Mouse (Mus musculus) adrenal gland, postnatal 25 days (tissue): ENCODE measurements around the gene Tfap2b. TPM values are rescaled to one million over a fixed set of nuclear protein-coding genes. Genes with fewer than 3 reads are reported as not detected.

ENCODE experiments used
- DNase-seq: peaks from one replicate; pipeline ENCODE4 v3.0.0; 2021; ENCODE audit warnings: mixed read lengths
- long read RNA-seq: library from polyadenylated mRNA; stranded (forward); transcript quantifications from one replicate; pipeline ENCODE4 v2.0.0, GENCODE M21; 2021
- total RNA-seq: library from RNA; stranded (reverse); gene quantifications from 2 replicates; pipeline ENCODE4 v1.2.3, GENCODE M21; 2021

The Tfap2b gene
- total RNA-seq: 8.6 and 11.0 TPM in 2 replicates
- long read RNA-seq, full-length matches to known transcripts: 4 of 6 reads
- long read RNA-seq, partial matches to known transcripts: 1 of 6 reads
- long read RNA-seq, other reads (novel, unspliced or antisense): 1 of 6 reads

DNA sequence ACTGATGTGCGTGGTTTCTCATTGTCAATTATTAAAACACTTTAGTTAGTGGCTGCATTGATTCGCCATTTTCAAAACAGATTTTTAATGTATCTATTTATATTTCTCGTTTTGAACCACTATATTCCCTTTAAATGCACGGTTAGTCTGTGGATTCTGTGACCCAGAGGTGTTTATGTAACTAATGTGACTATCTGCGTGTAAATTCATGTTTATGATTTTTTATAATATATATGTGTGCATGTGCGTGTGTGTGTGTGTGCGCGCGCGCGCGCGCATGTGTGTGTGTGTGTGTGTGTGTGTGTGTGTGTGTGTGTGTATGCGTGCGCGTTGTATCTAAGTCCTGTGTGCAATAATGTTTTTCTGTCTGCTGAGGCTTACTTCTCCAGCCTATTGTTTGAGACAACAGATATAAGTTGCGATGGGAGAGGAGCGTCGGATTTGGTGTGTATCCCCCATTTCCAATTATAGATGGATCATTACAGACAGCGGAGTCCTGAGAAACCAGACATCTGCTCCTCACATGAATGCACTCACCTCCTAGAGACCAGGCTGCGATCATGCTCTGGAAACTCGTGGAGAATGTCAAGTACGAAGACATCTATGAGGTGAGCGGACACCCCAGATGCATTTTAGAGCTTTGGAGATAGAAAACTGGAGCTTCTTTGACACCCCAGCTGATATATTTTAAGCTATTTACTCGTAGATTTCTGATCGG, at the start of gene Tfap2b:
Tfap2b (plus strand) TSS at position 274 of the 718 bp plus-strand sequence.
- DNase-seq: no peak

DNA sequence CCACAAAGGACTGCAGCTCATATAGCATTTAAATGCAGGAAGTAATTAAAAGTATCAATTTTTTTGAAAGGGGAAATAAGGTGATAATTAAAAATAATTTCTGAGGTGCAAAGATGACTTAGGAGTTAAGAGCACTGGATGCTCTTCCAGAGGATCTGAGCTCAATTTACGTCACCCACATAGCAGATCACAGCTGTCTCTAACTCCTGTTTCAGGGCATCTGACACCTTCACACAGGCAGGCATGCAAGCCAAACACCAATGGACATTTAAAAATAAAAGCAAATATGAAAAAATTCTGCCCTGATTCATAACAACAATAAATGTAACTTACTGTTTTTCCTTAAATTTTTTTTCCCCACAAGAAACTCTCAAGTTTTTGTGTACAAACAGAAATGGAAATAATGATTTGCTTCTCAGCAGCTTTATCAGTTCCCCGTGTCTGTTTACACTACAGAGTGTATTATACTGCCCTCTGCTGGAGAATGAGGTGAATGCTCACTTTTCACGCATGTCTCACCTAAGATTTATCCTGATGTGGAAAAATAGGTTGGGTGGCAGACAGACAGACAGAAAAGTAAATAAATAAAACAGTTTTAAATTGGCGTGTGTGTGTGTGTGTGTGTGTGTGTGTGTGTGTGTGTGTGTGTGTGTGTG, 29.8 kb upstream of the Tfap2b start:
- no peak for DNase-seq

DNA sequence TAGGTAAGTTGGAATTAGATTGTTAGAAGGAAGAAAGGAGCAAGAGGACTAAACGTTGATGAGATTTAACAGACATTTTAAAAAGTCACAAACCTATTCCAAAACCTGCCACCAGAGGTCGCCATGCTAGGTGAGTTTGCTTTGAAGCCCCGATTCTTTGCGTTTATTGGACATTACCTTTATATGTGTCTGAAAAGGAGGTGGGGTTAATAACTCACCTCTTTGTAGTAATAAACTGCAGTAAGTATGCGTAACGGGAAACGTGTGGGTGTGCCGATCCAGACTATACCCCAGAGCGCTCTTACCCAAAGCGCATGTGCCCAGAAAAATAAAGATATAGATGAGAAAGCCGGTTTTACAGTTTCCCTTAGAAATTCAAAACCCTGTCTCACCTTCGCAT, 3.1 kb upstream of the Tfap2b start:
- peak; percentile 29 for DNase-seq

DNA sequence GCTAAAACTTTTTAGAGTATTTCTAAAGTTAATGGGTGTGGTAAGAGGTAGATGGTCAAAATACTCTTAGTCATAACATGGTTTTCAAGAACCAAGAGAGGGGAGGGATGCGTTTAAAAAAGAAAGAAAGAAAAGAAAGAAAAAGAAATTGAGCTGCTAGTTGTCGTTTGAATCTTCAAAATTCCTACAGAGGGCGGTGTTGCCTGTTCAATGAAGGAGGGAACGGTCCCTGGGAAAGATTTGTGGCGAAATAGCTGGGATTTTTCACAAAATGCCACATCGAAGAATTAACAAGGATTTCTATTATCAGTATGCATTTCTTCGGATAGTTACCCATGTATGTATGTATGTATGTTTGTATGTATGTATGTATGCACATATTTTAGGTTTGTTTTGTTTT, 2.5 kb upstream of the Tfap2b start:
- DNase-seq: no peak

DNA sequence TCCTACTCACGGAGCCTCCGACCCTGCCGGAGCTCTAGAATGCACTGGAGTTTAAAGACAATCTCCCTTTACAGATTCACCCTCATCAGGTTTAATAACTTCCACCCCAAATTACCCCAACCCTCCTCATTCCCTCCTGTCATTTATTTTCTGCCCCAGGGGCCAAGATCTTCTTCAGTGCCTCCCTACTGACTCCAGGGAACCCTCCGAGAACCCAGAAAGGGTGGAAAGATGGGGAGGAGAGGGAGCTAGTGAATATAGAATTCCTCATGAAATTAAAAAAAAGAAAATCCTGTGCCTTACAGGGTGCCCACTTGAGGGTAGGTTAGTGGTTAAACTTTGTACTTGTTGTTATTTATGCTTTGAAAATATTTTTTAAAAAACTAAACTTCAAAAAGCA, 1.1 kb upstream of the Tfap2b start:
- DNase-seq: no peak

DNA sequence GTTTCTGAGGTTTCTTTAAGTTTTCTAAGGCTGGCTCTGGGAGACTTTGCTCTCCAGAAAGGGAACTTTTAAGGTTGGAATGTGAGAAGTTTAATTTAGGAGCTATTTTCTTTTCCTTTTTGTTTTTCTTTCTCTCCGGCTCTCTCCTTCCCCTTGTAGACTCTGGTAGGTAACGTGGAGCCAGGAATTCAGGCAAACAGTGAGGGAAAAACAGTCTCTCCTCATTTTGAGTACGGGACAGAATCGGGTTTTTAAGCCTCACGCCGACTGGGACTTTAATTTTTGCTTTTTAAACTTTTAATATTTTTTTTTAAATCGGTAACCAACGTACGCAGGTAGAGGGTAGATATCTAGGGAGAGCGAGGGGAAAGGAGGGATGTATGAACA, 638 bp downstream of the Tfap2b start:
- no peak for DNase-seq

DNA sequence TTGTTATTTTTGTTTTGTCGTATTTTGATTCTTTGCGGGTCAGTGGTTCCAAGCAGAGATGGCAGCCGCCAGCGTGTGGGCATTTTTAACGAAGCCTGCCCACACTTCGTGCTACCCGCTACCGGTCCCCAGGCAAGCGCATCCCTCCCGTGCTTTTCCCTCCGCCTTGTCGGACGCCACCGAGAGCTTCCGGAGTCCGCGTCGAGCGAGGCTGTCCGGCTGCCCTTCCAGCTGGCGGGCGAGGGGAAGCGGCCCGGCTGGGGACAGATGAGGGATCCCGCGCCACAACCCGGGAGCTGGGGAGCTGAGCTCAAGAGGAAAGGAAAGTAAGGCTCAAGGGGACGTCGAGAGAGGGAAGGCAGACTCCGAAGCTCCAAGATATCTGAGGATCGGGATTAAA, 1.1 kb downstream of the Tfap2b start:
- no peak for DNase-seq

DNA sequence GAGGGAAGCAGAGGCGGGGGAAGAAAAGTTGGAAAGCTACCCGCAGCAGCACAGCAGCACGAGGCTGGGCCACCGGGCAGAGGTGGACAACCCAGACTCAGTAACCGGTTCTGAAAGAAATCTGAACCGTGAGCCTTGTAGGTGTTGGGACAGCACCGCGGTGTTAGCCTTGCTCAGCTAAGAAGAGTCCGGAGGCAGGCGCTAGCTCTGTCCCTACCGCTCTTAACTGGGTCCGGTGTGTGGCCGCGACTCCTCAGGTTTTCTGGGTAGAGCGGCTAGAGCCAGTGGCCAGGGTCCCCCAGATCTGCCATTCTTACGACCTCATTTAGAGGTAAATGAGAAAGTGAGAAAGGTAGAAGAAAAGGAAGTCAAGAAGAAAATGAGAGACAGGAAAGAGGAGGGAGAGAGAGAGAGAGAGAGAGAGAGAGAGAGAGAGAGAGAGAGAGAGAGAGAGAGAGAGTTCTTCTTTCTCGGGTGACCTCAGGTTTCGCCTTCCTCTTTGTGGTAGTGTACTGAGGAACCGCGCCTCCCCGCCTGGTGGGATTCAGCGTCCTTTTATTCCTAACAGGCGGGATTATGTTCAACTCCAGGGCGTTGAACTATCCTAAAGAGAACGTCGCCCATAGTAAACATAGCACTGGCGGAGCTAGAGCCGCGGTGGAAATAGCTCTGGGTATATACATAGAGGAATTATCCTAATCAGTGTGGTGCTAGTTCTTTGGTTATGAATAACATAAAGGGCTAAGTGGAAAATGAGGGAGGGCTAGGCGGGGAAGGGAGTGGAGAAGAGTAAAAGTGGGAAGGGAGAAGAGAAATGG, 1.7 kb downstream of the Tfap2b start:
- no peak for DNase-seq

DNA sequence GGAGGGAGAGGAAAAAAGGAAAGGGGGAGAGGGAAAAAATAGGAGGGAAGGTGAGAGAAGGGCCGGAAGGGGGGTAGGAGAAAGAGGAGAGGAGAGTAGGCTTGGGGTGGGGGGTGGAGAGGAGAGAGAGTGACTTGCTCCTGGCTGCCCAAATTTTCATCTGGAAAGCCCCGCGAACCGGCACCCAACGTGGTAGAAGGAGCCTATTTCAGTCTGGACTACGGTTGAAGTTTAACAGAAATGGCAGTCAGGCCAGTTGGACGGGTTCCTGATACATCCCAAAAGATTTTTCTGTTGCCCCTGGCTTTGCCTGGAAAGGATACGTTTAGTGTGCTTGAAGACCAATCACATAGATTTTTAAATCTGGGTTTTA, 2.3 kb downstream of the Tfap2b start:
- no peak for DNase-seq

DNA sequence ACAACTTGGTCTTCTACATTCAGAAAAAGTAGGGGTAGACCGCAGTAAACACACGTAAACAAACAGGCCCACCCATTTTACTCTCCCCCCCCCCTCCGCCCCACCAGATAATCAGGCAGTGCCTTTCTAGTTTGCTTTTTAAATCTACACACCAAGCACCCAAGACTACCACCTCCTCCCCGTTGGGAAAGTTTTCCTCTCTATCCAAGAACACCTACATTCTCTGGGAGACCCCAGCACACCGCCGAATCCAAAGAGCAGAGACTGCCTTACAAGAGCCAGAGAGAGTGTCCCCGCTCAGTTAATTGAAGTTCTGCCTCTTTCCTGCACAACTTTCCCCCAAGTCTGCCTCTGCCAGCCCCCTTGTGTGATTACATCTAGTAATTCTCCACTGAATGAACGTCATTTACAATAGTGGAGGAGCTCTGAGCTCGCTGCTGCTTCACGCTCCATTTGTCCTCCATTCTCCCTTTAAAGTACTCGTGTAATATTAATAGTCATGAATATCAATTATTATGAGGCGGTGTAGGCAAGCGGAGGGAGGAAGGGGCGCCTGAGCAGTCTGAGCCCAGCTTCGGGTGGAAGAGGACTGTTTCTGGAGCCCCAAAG, 2.9 kb downstream of the Tfap2b start:
- DNase-seq: no peak

DNA sequence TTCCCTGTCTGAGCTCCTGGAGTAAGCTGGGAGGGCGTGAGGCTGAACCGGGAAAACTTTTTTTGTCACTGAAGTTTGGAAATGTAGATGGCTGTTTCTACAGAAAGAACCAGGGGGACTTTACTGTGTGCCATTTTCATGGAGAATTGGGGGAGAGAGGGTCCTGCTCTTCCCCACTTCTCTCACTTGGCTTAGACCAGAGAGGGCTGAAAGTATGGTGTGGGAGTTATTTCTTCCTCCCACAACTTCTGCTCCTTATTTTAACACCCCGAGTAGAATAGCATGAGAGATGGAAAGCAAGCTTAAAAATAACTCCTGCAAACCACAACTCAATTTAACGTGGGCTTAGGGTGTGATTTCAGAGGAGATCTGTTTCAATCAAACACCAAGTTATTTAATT, 4.0 kb downstream of the Tfap2b start:
- DNase-seq: no peak

DNA sequence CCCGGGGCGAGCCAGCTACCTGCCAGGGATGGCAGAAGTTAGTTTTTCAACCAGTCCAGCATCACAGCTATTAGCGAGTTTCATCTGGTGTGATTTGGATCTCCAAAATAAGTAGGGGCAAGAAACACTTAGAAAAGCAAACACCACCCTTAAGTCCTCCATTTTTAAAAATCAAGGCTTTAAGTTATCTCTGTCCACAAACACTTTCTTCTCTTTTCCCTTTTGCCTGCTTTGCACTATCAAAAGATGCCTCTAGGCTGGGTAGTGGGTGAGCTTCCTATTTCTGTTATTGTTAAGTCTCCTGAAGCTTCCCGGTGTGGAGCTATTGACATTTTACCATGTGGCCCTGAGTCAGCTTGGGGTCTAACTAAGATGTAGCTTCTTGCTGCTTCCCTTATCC, 4.5 kb downstream of the Tfap2b start:
- no peak for DNase-seq

DNA sequence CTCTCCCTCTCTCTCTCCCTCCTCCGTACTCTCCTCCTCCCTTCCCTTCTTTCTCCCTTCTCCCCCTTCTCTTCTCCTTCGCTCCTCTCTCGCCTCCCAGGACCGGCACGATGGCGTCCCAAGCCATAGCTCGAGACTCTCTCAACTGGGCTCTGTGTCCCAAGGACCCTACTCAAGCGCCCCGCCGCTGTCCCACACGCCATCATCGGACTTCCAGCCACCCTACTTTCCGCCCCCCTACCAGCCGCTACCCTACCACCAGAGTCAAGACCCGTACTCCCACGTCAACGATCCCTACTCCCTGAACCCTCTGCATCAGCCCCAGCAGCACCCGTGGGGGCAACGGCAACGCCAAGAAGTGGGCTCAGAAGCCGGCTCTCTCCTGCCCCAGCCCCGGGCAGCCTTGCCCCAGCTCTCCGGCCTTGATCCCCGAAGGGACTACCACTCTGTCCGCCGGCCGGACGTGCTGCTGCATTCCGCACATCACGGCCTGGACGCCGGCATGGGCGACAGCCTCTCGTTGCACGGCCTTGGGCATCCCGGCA, 5.2 kb downstream of the Tfap2b start:
- no peak for DNase-seq

DNA sequence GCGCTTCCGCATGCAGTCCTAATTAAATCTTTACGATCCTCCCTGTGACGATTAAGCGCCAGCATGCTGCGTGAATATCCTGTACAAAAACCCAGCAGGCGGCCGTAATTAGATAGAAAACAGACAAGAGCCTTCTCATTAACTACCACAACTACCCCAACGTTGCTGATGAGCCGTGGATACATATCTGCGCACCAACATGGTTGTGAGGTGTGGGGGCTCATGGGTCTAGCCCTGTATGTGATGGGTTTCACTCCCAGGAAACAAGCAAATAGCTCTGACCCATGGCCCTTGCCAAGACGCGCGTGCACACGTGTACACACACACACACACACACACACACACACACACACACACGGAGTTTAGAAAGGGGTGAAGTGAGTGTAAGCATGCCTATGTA, 8.7 kb downstream of the Tfap2b start:
- no peak for DNase-seq

DNA sequence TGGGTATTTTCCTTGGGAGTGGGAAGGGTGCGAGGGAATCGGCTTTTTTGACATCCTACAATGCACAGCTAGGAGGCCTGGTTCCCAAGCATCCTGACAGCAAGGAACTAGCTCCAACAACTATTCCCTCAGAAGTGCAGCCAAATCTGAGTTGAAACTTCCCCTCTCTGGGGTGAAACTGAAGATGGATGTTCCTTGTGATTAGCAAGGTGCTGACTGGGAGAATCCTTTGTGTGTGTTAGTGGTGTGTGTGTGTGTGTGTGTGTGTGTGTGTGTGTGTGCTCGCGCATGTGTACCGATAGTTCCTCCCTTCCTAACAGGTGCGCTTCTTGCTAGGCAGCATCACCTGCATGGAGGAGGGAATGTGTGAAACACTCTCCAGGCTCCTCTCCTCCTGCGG, 9.5 kb downstream of the Tfap2b start:
- no peak for DNase-seq

DNA sequence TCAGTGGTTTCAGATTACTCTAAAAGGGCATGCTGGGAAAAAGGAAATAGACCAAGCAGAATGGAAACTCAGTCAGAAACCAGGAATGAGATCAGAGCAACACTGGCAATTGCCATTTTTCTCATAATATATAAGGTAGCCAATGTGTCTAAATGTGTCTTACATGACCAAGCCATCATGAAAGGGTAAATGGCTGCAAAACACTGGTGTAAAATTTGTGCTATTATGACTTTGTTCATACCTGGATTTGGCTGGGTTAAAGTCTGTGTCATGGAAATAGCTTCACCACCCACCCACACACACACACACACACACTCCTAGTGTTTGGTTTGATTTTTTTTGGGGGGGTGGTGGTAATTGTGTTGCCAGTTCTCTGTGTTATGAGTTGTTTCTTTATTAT, 10.7 kb downstream of the Tfap2b start:
- DNase-seq: no peak

DNA sequence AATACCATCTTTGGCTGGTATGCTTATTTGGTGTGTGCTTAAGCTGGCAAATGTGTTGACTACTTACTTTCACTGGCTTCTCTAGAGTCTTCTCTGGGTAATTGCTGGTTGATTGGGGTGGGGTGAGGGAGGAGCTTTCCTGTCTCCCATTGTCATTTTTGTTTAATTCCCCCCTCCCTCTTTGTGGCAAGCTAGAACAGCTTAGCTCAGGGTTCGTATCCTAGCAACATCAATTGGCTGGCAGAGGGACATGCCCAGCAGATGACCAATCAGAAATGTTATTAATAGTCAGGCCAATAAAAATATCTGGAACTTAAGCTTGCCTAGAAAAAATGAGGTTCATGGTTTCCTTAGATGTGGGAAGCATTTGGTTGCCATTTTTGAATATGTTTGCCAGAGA, 11.8 kb downstream of the Tfap2b start:
- no peak for DNase-seq

DNA sequence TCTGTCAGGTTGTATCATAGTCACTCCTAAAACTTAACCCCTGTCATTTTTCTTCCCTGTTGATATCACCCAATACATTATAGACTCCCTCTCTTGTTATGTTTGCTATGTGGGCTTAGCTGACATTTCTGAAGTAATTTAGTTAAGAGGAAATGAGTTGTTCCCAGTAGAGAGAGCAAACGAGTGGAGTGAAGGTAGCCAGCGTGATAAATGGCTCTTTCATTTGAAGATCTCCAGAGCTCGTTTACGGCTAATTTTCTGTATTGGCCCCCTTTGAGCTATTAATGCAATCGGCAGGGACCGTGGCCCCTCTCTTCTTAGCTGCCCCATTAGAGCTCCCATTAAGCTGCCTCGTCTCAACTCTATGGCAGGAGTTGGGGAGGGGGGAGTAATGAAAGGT, 12.9 kb downstream of the Tfap2b start:
- DNase-seq: no peak

DNA sequence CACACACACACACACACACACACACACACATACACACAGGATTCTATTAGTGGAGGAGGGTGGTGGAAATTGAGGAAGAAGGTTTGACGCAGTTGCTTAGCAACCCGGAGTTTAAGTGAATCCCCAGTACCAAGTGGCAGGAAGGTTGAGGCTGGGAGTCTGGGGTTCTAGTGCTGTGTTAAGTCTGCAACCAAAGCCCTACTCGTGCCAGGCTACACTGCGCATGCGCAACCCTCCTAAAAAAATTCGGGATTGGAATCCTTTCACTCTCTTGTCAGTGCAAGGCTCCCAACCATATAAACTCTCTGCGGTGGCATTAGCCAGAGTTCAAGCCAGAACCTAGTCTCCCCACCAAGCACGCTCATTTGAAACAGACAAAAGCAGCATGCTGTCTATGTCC, 18.0 kb downstream of the Tfap2b start:
- no peak for DNase-seq

DNA sequence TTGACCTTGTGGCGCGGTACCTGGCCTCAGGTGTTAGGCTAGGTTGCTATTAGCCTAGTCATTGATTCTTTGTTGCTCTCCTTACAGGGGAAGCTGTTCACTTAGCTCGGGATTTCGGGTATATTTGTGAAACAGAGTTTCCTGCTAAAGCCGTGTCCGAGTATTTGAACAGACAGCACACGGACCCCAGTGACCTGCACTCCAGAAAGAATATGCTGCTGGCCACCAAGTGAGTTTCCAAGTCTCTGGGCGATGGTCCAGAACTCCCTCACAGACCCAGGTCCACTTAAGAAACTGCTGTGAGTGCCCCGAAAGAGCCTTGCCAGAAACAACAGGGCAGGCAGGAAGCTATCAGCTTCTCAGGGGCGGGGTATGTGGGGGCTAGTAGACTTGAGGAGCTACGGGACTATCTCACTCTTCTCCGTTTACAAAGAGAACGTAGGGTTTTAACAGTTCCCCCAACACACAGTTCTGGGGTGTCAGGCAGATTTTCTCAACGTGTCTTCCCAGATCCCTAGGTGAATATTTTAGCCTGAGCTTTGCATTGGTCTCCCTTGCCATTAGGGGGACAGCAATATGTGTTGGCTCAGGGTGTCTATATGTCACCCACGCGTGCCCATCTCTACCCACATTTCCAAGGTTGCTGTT, 22.3 kb downstream of the Tfap2b start:
- no peak for DNase-seq

DNA sequence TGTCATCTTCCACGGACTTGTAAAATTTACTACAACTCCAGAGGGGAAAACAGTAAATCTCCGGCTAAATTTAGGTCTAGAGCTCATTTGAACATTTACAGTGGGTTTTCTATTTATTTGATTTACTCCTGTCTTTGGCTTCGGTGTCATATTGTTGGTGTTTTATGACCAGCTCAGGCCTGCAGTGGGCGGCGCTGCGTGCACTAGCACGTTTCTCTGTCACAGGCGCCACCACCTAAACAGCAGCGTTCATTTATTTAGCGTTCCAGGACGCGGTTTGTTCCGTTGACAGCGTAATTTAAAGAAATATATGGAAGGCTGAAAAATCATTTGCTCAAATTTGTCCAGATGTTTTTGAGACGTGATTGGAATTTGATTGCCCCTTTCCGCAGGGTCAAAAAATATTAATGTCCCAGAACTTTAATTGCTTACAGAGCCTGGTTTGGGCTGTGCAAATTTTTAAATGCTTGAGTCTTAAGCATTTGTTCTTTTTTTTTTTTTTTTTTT, 22.9 kb downstream of the Tfap2b start:
- no peak for DNase-seq

DNA sequence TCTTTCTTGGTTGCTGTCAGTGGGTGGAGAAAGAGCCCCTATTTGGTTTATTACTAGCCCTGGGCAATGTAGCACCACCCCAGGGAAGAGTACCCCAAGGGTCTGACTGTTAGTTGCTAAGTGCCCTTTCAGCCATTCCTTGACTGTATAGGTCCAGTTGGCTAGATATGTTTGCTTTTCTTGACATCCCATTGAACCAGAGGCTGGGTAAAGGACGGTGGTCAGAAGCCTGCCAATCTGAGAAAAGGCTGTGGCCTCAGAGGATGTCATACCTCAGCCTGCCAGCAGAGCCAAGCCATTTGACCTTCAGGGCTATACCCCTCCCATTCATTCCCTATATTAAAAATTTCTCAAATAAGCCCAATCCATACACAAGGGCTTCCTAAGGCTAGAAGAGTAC, 24.0 kb downstream of the Tfap2b start:
- no peak for DNase-seq
